Mouse (Mus musculus) limb, embryonic 14.5 days (tissue): ENCODE measurements around the gene Gsx2. TPM values are rescaled to one million over a fixed set of nuclear protein-coding genes. Genes with fewer than 3 reads are reported as not detected.

Experiments
- ATAC-seq: fragments of 200-750 bp; cut with Nextera tagmentation; 2 replicates; pipeline ENCODE4 v1.8.0; 2017; ENCODE audit warnings: low read depth, moderate number of reproducible peaks, moderate TSS enrichment; ENCODE audit not compliant: low FRiP score
- DNase-seq: peaks from one replicate; pipeline ENCODE4 v3.0.0-alpha.2; 2015; ENCODE audit warnings: low spot score
- H3K27ac ChIP-seq: fragments of 300-500 bp; sonication (generic); replicated peaks from 2 replicates; pipeline ENCODE4 v1.5.1; 2014; ENCODE audit warnings: low read depth, mild to moderate bottlenecking, low read length, moderate library complexity, mixed read lengths
- H3K27me3 ChIP-seq: fragments of 300-500 bp; sonication (generic); 2 replicates; pipeline ENCODE4 v1.6.1; 2014; ENCODE audit warnings: low read length, mixed read lengths; ENCODE audit not compliant: control insufficient read depth, insufficient read depth
- H3K36me3 ChIP-seq: fragments of 300-500 bp; sonication (generic); 2 replicates; pipeline ENCODE4 v1.6.1; 2014; ENCODE audit warnings: mild to moderate bottlenecking, low read length, moderate library complexity, mixed read lengths; ENCODE audit not compliant: control insufficient read depth, insufficient read depth
- H3K4me1 ChIP-seq: fragments of 300-500 bp; sonication (generic); 2 replicates; pipeline ENCODE4 v1.6.1; 2014; ENCODE audit warnings: antibody characterized with exemption, low read length, mixed read lengths; ENCODE audit not compliant: control insufficient read depth, insufficient read depth
- H3K4me2 ChIP-seq: fragments of 300-500 bp; sonication (generic); replicated peaks from 2 replicates; pipeline ENCODE4 v1.6.1; 2014; ENCODE audit warnings: low read depth, mild to moderate bottlenecking, low read length, moderate library complexity; ENCODE audit not compliant: severe bottlenecking
- H3K4me3 ChIP-seq: fragments of 300-500 bp; sonication (generic); replicated peaks from 2 replicates; pipeline ENCODE4 v1.5.1; 2014; ENCODE audit warnings: low read length
- H3K9ac ChIP-seq: fragments of 300-500 bp; sonication (generic); 2 replicates; pipeline ENCODE4 v1.6.1; 2014; ENCODE audit warnings: mild to moderate bottlenecking, low read depth, low read length, moderate library complexity; ENCODE audit not compliant: severe bottlenecking
- H3K9me3 ChIP-seq: fragments of 300-500 bp; sonication (generic); 2 replicates; pipeline ENCODE4 v1.6.1; 2016; ENCODE audit warnings: low read length; ENCODE audit not compliant: control insufficient read depth
- POLR2A ChIP-seq: fragments of 200-500 bp; IDR thresholded peaks from 2 replicates; pipeline ENCODE4 v1.8.0; 2012; ENCODE audit warnings: inconsistent platforms, mild to moderate bottlenecking, moderate library complexity, borderline replicate concordance; ENCODE audit not compliant: insufficient read depth, insufficient read length; ENCODE audit errors: extremely low read depth
- WGBS: fragments of 180-500 bp; shearing (Covaris S2); extraction: QIAGEN DNeasy Blood & Tissue Kit; methylation state at CpG from one replicate; pipeline ENCODE4 v1.1.7; 2014; 5-methylcytosine and 5-hydroxymethylcytosine counted together
- polyA plus RNA-seq, 2 experiments: library from polyadenylated mRNA; depleted of rRNA in 1 of 2; stranded (reverse) in 1 of 2; unstranded in 1 of 2; fragments of >200 nt; fragmentation: Nextera tagmentation in 1 of 2; extraction: Ambion mirVana in 1 of 2; gene quantifications; 2 replicates each; pipeline versions ENCODE4 v1.2.1 to v1.2.3; 2012 to 2014

Gsx2 gene
- polyA plus RNA-seq, 2 experiments, result not detected

GRCm38 (mm10) chr5:75083591-75084392 is 8.4 kb downstream of the Gsx2 start:
- Histone ChIP-seq H3K9me3 (no peaks in the 10 kb centered on the region), H3K36me3 (no peaks in the 10 kb centered on the region), H3K27me3 (peaks cover 91% of the 10 kb centered on the region), H3K4me2 (no peak overlapping the region; the same call in 1 of the 2 replicates), H3K4me3 (no peak overlapping the region), H3K27ac (no peak overlapping the region), H3K4me1 (no peaks in the 10 kb centered on the region), H3K9ac (no peak overlapping the region)
- no peak for DNase-seq
- ATAC-seq, result no peak
- TF ChIP-seq POLR2A, result no peak
- under 1% methylated on average over 27 of the region's 27 CpGs for WGBS

GRCm38 (mm10) chr5:75084393-75084870 is 9.0 kb downstream of the Gsx2 start:
- Histone ChIP-seq H3K27me3 (peaks cover 84% of the 10 kb centered on the region), H3K9me3 (no peaks in the 10 kb centered on the region), H3K36me3 (no peaks in the 10 kb centered on the region), H3K9ac (no peak overlapping the region), H3K4me3 (no peak overlapping the region), H3K27ac (no peak overlapping the region), H3K4me2 (no peak overlapping the region; the same call in 1 of the 2 replicates), H3K4me1 (no peaks in the 10 kb centered on the region)
- no peak for TF ChIP-seq POLR2A
- ATAC-seq, result no peak
- no peak for DNase-seq
- 4% methylated on average over 8 of the region's 8 CpGs for WGBS

GRCm38 (mm10) chr5:75084871-75085520 is 9.6 kb downstream of the Gsx2 start:
- no peaks in the 10 kb centered on the region for H3K4me1 ChIP-seq
- H3K36me3 ChIP-seq, result no peaks in the 10 kb centered on the region
- H3K4me3 ChIP-seq, result no peak overlapping the region
- no peak overlapping the region for H3K9ac ChIP-seq
- no peaks in the 10 kb centered on the region for H3K9me3 ChIP-seq
- H3K4me2 ChIP-seq, result no peak overlapping the region; the same call in 1 of the 2 replicates
- WGBS, result under 1% methylated on average over 25 of the region's 25 CpGs
- H3K27me3 ChIP-seq, result peaks cover 79% of the 10 kb centered on the region
- DNase-seq (no peak), ATAC-seq (no peak)
- no peak for TF ChIP-seq POLR2A
- no peak overlapping the region for H3K27ac ChIP-seq

GRCm38 (mm10) chr5:75085521-75085875 is 10.1 kb downstream of the Gsx2 start:
- no peaks in the 10 kb centered on the region for H3K9me3 ChIP-seq
- no peaks in the 10 kb centered on the region for H3K4me1 ChIP-seq
- WGBS, result 4% methylated on average over 17 of the region's 17 CpGs
- no peak overlapping the region for H3K4me3 ChIP-seq
- no peaks in the 10 kb centered on the region for H3K36me3 ChIP-seq
- DNase-seq (no peak), ATAC-seq (no peak)
- no peak overlapping the region for H3K27ac ChIP-seq
- no peak overlapping the region for H3K4me2 ChIP-seq
- peaks cover 74% of the 10 kb centered on the region for H3K27me3 ChIP-seq
- H3K9ac ChIP-seq, result no peak overlapping the region
- TF ChIP-seq POLR2A, result no peak

- Histone ChIP-seq H3K27ac (no peak overlapping the region), H3K9me3 (no peaks in the 10 kb centered on the region), H3K9ac (no peak overlapping the region), H3K36me3 (no peaks in the 10 kb centered on the region), H3K27me3 (peaks cover 70% of the 10 kb centered on the region), H3K4me2 (no peak overlapping the region), H3K4me3 (no peak overlapping the region), H3K4me1 (no peaks in the 10 kb centered on the region)
- 12% methylated on average over 4 of the region's 4 CpGs for WGBS
- DNase-seq (no peak), ATAC-seq (no peak)
- no peak for TF ChIP-seq POLR2A
Measured at GRCm38 (mm10) chr5:75085906-75086305, 10.5 kb downstream of the Gsx2 start.
